Mouse (Mus musculus) adrenal gland (tissue): Measurements from ENCODE around the gene Itgam.

ENCODE experiments used
- intact Hi-C: fragments of 180-260 bp; cut with DNase I; formaldehyde crosslinking; loops from one replicate; pipeline ENCODE4 v1.15.1; 2025

Gene Itgam

DNA sequence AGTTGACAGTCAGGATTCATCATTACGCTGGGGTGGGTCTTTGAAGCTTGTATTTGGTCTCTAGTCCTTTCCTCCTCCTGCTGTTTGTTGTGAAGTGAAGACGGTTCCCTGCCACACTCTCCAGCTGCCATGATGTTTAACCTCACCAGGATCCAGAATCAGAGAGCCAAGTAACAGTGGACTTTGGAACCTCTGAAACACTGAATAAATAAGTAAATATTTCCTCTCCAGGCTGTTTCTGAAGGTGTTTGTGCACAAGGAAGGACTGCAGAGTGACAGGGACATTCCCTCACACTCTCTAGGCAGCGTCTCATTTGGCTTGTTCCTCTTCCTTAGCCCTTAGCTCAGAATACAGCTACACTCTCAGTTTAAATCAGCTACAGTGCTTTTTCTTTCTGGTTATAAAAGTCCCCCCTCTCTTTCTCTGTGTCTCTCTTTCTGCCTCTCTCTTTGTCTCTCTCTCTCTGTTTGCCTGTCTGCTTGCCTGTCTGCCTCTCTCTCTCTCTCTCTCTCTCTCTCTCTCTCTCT, 5.5 kb upstream of the Itgam start:
- intact Hi-C loops: no loop called here

DNA sequence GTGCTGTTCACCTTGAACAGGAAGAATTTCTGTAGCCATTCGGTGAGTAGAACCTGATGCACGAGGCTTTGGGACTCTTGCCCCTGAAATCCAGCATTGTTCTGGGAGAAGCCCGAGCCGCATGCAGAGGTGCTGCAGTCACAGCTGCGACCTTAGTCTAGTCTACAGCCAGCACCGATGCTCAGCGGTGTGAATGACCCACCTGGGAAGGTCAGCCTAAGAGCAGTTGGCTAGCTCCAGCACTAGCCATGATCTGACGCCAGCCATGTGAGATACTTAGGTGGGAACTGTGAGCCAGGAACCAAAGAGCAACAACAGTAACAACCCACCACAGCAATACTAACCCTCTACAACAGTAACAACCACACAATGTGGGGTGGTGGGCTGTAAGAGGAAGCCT, 4.6 kb upstream of the Itgam start:
- intact Hi-C loops: no loop called here

DNA sequence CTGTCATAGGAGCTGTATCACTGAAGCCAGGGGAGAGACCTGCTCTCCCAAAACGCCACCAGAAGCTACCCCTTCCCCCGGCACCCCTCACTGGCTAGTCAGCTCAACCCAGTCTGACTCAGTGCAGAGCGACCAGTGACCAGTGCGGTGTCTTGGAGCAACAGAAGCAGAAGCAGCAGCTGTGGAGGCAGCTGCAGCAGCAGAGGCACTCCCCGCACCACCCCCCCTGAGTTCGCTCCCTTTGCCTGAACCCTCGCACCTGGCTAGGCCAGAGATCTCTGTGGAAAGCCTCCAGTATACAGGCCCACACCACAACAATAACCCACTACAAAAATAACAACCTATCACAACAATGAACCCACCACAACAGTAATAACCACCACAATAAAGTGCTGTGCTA, 3.9 kb upstream of the Itgam start:
- intact Hi-C loops: no loop called here

DNA sequence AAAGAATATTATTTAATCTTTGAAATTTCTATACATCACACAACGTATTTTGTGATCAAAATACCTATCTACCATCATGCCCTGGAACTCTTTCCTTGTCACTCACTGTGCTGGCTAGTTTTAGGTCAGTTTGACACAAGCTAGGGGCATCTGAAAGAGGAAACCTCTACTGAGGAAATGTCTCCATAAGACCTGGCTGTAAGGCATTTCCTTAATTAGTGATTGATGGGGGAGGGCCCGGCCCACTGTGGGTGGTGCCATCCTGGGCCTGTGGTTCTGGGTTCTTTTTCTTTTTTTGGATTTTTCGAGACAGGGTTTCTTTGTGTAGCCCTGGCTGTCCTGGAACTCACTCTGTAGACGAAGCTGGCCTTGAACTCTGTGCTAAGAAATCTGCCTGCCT, 3.3 kb upstream of the Itgam start:
- intact Hi-C loops: no loop called here

DNA sequence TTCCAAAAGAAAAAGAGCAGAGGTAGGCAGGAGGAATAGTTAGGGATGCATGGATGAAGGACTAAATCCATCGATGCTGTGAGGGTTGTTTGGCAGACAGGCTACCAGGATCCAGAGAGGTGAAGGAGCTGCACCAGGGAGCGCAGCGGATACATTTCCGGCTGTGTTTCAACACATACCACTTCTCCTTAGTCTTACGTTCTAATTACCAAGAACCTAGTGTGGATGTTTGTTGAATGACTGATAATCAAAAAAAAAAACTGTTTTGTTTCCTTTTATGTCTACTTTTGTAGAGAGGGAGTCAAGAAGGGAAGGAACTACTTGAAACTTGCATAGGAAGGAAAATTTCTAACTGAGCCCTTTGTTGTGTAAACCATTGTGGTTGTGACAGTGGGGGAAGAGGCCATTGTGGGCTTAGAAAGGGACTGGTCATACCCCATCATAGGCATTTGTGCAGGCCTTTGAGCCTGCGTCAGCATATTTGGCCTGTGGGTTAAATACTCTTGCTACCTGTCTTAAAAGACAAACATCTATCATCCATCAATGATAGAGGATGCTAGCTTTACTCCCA, 856 bp downstream of the Itgam start:
- intact Hi-C loops: no loop called here

DNA sequence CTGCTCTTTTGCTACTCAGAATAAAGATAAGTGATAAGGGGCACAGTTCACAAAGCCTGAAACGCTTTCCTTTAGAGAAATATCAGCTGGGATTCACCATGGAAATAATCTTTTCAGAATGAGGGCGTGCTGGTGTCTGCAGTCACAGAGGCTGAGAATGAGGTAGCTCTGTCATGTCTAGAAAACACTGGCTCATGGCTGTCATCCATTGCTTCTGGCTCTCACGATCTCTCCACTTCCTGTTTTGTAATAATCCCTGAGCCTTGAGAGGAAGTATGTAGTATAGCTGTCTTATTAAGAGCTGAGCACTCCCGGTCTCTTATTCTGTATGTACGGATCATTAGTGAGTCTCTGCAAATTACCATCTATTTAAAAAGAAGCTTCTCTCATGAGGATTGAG, 3.1 kb downstream of the Itgam start:
- intact Hi-C loops: no loop called here

DNA sequence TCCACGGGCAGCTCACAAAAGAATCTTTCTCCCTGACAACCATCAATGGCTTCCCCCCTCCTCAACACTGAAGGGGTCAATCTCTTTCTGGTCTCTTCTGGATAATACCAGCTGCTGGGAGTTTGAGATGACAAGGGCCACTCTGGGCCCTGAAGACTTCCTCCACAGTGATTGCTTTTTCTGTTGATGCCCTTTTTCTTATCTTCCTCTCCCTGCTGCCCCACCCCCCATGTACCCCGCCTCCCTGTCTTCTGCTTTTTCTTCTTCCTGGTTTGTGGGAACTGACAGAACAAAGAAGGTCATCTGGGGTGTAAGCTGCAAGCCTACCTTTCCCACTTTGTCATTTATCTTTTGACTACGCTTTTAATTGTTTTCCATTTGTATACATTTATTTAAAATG, 5.4 kb downstream of the Itgam start:
- intact Hi-C loops: no loop called here

DNA sequence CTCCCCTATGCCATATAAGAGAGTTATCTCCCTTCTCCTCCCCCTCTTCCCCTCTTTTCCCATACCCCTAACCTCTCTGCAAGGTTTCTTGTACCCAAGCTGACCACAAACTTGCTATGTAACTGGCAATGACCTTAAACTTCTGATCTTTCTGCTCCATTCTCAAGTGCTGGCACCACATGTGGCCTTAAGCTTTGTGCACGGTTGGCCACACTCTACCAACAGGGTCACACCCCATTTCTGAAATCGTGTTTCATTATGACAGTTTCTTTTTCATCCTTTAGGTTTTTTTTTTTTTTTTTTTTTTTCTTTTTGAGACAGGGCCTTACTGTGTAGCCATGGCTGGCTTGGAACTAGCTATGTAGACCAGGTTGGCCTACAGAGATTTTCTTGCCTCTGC, 7.4 kb downstream of the Itgam start:
- intact Hi-C loops: no loop called here

DNA sequence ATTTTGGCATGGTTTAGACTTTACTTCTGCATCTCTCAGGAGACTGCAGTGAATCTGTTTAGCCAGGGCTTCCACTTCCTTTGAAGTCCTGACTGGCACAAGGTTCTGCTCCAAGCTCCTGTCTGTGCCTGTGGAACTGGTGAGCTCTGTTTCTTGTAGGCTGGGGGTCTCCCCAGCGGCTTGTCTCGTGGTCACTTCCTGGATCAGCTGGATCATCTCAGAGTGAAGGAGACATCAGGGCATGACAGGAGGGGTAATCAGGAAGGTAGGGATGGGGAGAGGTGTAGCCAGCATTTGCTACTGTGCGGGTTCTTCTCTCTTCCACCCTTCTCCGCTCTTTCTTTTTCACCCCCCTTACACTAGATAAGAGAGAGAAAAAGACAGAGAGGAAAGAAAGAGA, 9.4 kb downstream of the Itgam start:
- intact Hi-C loops: no loop called here

DNA sequence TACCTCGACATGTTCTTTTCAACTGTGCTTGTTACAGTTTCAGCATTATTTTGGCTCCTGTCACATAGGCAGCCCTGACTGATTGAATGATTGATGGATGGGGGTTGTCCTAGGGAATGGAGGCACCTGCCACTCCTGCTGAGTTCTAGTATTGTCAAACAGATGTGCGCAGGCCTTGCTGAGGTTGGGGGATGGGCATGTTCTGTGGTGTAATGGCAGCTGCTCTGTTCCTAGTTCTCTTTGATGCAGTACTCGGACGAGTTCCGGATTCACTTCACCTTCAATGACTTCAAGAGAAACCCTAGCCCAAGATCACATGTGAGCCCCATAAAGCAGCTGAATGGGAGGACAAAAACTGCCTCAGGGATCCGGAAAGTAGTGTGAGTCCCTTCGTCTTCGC, 17.6 kb downstream of the Itgam start:
- intact Hi-C loops: no loop called here

DNA sequence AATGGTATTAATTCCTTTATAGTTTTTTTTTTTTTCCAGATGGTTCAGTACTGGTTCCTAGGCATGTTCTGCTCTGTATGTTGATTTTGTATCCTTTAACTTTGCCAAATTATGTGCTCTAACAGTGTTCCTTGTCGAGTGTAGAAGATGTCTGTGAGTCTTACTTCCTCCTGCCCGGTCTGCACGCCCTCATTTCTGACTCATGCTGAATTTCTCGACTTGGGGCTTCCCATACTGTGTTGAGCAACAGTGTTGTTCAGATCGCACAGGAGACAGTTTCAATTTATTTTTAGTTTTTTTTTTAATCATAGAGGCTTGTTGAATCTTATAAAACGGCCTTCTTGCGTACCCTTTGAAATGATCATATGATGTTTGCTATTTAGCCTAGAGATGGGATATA, 26.7 kb downstream of the Itgam start:
- intact Hi-C loops: no loop called here

DNA sequence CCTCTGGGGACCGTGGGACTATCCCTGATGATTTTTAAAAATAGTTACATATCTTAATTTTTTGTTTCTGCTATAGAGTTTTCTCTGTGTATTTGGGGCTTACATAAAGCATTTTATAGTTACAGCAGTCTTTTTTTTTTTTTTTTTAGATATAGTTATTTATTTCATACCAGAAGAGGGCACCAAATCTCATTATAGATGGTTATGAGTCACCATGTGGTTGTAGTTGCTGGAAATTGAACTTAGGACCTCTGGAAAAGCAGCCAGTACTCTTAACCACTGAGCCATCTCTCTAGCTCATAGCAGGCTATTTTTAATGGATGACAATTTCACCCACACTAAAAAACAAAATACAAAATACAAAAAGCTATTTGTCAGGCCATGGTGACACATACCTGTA, 35.7 kb downstream of the Itgam start:
- intact Hi-C loops: no loop called here

DNA sequence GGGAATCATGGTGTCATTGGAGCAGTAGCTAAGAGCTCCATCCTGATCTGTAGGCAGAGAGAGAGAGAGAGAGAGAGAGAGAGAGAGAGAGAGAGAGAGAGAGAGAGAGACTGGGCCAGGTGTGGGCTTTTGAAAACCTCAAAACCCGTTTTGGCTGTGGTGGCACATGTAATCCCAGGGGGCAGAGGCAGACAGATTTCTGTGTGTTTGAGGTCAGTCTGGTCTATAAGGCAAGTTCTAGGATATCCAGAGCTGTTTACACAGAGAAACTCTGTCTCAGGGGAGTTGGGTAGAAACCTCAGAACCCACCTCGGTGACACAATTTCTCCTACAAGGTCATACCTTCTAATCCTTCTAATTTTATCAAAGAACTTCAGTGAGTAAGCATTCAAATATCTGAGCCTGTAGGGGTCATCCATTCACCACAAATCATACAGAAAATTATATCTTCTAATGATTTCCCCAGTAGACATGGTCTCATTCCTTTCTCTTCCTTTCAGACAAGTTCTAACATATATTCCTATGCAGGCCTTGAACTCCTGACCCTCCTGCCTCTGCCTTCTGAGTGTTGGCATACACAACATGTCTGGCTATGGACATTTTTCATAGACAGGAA, 38.4 kb downstream of the Itgam start:
- intact Hi-C loops: no loop called here

DNA sequence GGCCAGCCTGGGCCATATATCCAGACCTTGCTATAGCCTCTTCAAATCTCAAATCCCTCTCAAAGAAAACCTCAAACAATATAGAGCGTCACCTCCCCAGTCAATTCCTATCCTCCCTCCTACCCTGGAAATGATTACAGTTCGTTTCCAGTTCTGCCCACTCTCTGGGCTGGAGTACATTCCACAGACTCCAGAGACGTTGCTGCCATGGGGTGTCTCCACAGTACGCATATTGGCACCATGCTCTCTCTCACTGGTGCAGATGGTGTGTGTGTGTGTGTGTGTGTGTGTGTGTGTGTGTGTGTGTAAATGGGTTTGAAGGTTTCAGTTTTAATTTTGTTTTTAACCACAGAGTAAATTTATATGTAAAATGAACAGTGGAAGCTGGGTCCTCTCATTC, 42.8 kb downstream of the Itgam start:
- intact Hi-C loops: no loop called here

DNA sequence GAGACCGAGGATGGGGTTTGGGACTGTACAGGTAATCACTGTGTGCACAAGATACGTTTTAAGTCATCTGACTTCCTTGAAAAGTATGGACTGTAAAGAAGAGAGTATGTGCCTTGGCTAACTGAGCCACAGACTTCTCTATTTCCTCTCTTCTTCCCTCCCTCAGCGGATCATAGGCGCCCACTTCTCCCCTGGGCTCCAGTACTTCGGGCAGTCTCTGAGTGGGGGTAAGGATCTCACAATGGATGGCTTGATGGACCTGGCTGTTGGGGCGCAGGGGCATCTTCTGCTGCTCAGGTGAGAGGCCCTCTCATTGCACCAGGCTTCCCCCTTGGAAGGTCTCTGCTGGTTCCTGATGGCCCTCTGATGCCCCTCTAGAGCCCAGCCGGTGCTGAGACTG, 45.0 kb downstream of the Itgam start:
- intact Hi-C loops: no loop called here

DNA sequence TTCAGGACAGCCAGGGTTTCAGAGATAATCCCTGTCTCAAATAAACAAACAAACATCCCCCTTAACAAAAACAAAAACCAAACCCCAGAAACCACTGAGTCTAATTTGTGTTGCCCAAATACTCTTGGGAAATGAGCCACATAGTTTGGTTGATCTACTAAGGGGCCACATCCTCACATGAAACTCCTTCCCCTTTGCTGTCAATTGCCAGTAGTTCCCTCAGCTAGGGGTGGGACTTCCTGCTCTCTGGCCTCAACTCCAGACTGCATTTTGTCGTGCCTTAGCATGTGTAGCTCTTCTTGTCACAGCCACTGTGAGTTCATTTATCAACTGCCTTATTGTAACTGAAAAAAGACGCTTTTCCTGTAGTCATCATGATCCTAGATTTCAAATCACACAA, 47.9 kb downstream of the Itgam start:
- intact Hi-C loops: loop anchor here (5.0 kb wide), 1 partner anchor 82 kb away; no protein-coding TSS in a partner anchor

DNA sequence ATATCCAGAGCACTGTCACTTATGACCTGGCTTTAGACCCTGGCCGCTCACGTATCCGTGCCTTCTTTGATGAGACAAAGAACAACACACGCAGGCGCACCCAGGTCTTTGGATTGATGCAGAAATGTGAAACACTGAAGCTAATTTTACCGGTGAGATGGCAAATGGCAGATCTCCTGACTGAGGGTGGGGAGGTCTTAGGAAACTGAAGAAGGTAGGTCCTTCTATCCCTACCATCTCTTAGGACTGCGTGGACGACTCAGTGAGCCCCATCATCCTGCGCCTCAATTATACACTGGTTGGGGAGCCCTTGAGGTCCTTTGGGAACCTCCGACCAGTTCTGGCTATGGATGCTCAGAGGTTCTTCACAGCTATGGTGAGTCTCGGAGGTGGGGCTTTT, 49.7 kb downstream of the Itgam start:
- intact Hi-C loops: loop anchor here (5.0 kb wide), 1 partner anchor 80 kb away; no protein-coding TSS in a partner anchor

DNA sequence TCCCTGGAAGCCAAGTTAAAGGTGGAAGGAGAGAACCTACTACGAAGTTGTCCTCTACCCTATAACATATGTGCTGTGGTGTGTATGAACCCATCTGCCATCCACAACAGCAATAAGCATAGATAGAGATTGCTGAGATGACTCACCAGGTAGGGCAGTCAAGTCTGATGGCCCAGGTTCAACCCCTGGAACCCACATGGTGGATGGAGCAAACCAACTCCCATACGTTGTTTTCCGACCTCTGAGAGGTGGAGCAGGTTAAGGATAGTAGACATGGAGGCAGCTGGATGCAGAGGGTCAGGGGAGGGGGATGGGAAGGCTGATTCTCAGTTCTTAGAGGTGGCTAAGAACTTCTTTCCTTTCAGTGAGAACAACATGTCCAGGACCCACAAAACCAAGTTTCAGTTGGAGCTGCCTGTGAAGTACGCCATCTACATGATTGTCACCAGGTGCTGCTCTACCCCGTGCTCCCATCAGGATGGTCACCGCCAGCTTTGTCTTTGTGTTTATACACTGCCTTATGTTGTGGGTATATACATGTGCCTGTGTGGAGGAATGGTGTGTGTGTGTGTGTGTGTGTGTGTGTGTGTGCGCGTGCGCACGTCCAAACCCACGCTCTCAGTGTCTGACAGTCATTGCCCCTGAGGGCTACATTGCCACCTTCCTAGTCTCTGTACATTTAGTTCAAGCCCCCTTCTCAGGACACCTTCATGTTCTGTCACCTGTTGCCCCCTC, 52.1 kb downstream of the Itgam start:
- intact Hi-C loops: loop anchor here (5.0 kb wide), 1 partner anchor 78 kb away; no protein-coding TSS in a partner anchor

DNA sequence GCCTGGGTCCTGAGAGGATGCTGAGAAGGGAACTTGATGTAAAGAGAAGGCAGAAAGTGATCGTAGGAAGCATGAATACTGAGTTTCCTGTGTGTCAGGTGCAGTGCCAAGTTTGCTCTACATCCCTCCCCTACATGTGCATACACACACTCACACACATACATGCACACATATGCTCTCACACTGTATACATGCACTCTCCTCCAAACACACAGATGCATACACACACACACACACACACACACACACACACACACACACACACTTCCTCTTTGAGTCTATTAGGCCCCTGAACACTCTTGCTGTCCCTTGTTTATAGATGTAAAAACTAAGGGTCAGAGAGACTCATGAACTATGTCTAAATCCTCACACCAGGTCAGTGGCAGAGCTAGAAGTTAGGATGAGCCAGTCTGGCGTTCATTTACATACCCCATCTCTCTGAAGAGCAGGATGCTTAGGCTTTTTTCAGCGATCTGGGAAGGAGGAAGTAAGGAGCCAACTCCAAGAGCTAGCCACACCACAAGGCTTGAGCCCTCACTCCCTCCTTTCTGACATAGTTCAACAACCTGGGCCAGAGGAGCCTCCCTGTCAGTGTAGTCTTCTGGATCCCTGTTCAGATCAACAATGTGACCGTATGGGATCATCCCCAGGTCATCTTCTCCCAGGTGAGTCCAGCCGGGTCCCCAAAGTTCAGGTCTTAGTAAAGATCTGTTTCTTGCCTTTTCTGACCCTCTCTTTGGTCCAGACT, 52.9 kb downstream of the Itgam start:
- intact Hi-C loops: no loop called here

DNA sequence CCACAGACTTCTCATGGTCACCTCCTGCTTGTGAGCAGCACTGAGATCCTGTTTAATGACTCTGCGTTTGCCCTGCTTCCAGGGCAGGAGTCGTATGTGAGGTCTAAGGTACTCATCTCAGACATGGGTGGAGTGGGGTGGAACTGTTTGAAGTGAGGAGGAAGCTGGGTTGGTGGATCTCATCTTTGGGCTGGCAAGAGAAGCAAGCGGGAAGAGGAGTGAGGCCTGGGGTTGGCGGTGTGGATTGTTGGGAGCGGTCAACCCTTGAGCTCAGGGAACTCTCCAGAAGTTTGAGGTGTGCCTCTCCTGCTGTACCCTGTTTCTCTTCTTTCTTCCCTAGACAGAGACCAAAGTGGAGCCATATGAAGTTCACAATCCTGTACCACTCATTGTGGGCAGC, 54.0 kb downstream of the Itgam start:
- intact Hi-C loops: no loop called here

DNA sequence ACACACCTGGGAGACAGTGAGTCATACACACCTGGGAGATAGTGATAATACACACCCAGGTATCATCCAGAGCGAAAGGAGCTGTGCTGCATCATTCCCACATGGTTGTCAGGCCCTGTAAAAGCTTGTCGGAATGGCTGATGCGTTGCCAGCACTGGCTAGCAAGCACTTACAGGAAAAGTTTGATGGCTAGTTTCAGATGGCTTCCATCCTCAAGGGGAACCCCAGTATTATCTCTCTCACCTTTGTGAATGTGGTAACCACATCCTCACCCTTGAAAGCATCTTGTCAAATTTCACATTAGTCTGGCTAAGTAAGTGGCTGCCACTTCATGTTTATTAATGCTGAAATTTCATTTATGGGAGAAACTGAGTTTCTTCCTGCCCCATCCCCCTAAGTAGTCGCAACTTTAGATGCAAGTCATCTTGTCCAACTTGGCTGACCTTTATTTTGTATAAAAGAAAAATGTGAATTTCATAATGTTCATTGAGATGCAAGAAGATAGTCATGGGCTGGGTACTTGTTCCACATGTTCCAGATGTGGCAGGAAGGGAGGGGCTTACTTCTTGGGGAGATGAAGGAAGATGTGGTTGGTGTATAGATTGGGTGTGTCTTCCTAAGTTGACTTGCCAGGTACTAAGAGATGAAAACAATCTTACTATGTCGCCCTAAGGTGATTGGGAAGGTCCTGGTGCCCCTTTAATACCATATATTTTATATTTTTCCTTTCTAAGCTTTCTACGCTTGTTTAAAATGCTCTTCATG, 57.5 kb downstream of the Itgam start:
- intact Hi-C loops: no loop called here
